In the genomic region with DNA sequence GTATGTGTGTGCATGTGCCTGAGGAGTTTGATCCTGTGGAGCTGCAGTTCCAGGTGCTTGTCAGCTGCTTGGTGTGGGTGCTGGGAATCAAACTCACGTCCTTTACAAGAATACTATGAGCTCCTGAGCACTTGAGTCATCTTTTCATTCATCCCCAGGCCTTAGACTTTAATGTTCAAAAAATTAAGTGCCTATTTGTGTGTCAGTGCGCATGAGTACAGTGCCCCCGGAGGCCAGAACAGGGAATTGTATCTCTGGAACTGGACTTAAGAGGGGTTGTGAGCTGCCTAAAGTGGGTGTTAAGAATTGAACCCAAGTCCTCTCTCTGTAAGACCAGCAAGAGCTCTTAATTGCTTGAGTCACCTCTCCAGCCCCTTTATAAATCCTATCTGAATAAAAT, we compare ENCODE assay signal across 11 mouse cellular contexts. TPM values are rescaled to one million over a fixed set of nuclear protein-coding genes. Genes with fewer than 3 reads are reported as not detected.
DNase-seq lines count a peak whose midpoint lies in the region; ATAC-seq and TF ChIP-seq lines count a peak whose summit lies in the region.
"Had no signal": no experiment of that assay in that cellular context is flagged by ENCODE, and none has a peak within 500 bp of the region (broad histone marks: within the 10 kb centered on the region; RNA-seq: fewer than 3 reads in every experiment).

No protein-coding gene starts in this region.

- no peak for TF ChIP-seq EP300 in lung, postnatal 0 days (IDR thresholded peaks at IDR 0.05)

- peak; percentile 33; the same call in 1 of the 2 replicates for TF ChIP-seq CTCF in lung, adult 2 months (IDR thresholded peaks at IDR 0.05; ENCODE audit: insufficient read depth, low read length)
- peak; percentile 66 for TF ChIP-seq CTCF in lung, postnatal 0 days (IDR thresholded peaks at IDR 0.05)

- no peaks in the 10 kb centered on the region for H3K27me3 ChIP-seq in lung, postnatal 0 days (replicated peaks; ENCODE audit: insufficient read depth, low read length)
- H3K27me3 ChIP-seq: liver, embryonic 13.5 days had no signal

- TF ChIP-seq POLR2A in lung, adult 2 months (IDR thresholded peaks at IDR 0.05; ENCODE audit: borderline replicate concordance, extremely low read depth, low read depth, low read length): no peak

- 71% methylated on average over 3 of the region's 3 CpGs for WGBS in lung, adult 2 months
- 62% methylated on average over 3 of the region's 3 CpGs for WGBS in lung, postnatal 0 days

- intact Hi-C loops in left cerebral cortex, postnatal 25 days (cut with DNase I): no loop called here

- H3K36me3 ChIP-seq in lung, postnatal 0 days (ENCODE audit: insufficient read depth, low read length): peaks cover 4% of the 10 kb centered on the region; the same call in 1 of the 2 replicates
- H3K36me3 ChIP-seq: liver, embryonic 13.5 days had no signal

- peak; percentile 25 for DNase-seq in adrenal gland, postnatal 10 days
- no peak for DNase-seq in adrenal gland, postnatal 4 days (ENCODE audit: low spot score in 2 of 2)
- DNase-seq in lung, adult 2 months: peak; percentile 14
- no peak for DNase-seq in lung, postnatal 25 days (ENCODE audit: low spot score)
- DNase-seq in lung, postnatal 0 days (ENCODE audit: low spot score): peak; percentile 33
- DNase-seq in left cerebral cortex, postnatal 25 days (ENCODE audit: low spot score in 2 of 2): no peak
- DNase-seq: liver, embryonic 13.5 days had no signal

- no peak overlapping the region for H3K4me2 ChIP-seq in lung, postnatal 0 days (replicated peaks; ENCODE audit: low read depth, low read length)
- H3K4me2 ChIP-seq: liver, embryonic 13.5 days had no signal

- no peak overlapping the region for H3K27ac ChIP-seq in lung, postnatal 0 days (ENCODE audit: low read length)
- H3K27ac ChIP-seq: liver, embryonic 13.5 days had no signal

- no peaks in the 10 kb centered on the region for H3K4me1 ChIP-seq in lung, adult 2 months (ENCODE audit: control insufficient read depth, insufficient read depth, low read length)
- H3K4me1 ChIP-seq in lung, postnatal 0 days (ENCODE audit: insufficient read depth, low read depth, low read length): no peaks in the 10 kb centered on the region
- H3K4me1 ChIP-seq: liver, embryonic 13.5 days had no signal

- H3K9me3 ChIP-seq in lung, postnatal 0 days (ENCODE audit: low read length): no peaks in the 10 kb centered on the region
- H3K9me3 ChIP-seq: liver, embryonic 13.5 days had no signal

- H3K9ac ChIP-seq in lung, postnatal 0 days (replicated peaks; ENCODE audit: low read depth): no peak overlapping the region
- H3K9ac ChIP-seq: liver, embryonic 13.5 days had no signal

- no peak overlapping the region for H3K4me3 ChIP-seq in lung, adult 2 months (replicated peaks; ENCODE audit: extremely low read depth, low read depth, low read length)
- no peak overlapping the region for H3K4me3 ChIP-seq in lung, postnatal 0 days (ENCODE audit: low read depth, low read length)
- H3K4me3 ChIP-seq: erythroblast, embryonic 14.5 days; liver, embryonic 13.5 days had no signal

- ATAC-seq in common myeloid progenitor, adult 5-6 weeks (replicated peaks; ENCODE audit: low read depth, poor library complexity, severe bottlenecking): peak; percentile 94
- ATAC-seq in lung, postnatal 0 days: no peak
- ATAC-seq in erythroblast, adult 5-6 weeks (replicated peaks; ENCODE audit: low FRiP score, poor library complexity, severe bottlenecking): no peak

RNA-seq across cellular contexts. Expression of a gene that starts 9.6 kb away (rescaled TPM):
- 10 to 100 TPM; 10.2 to 13.5 TPM for total RNA-seq in adrenal gland, postnatal 10 days (2021)
- total RNA-seq in adrenal gland, postnatal 4 days (2021): 10 to 100 TPM; 14.3 to 15.1 TPM
- polyA plus RNA-seq in lung, adult 2 months (2012; rRNA removed): 2.5 and 3.4 TPM in 2 replicates
- 5.6 and 8.5 TPM in 2 replicates for total RNA-seq in common myeloid progenitor, adult 5-6 weeks (2017)
- 6.4 and 6.6 TPM in 2 replicates for polyA plus RNA-seq in lung, postnatal 0 days (2015; fragmentation: Nextera tagmentation; extraction: Ambion mirVana)
- total RNA-seq in erythroblast, adult 5-6 weeks (2015; ENCODE audit: low replicate concordance): 2.3 TPM in 1 of 2 replicates, not detected in the other
- total RNA-seq in erythroblast, adult 5-6 weeks (2017; ENCODE audit: low replicate concordance): 0.98 and 2.5 TPM in 2 replicates
- total RNA-seq in left cerebral cortex, postnatal 25 days (2021): 10 to 100 TPM; 11.8 to 12.5 TPM
- polyA plus RNA-seq: erythroblast, embryonic 14.5 days had no signal

RNA-seq across cellular contexts. Expression of a gene that starts 20.4 kb away (rescaled TPM):
- under 1 TPM; 0.36 to 0.39 TPM for total RNA-seq in adrenal gland, postnatal 10 days (2021)
- total RNA-seq in adrenal gland, postnatal 4 days (2021): 1 to 10 TPM in 1 of 2 experiments, under 1 TPM in 1; 0.87 to 4.9 TPM
- polyA plus RNA-seq in lung, adult 2 months (2012; rRNA removed): 0.83 and 1.2 TPM in 2 replicates
- not detected in 2 replicates for total RNA-seq in common myeloid progenitor, adult 5-6 weeks (2017)
- 1.00 and 1.5 TPM in 2 replicates for polyA plus RNA-seq in lung, postnatal 0 days (2015; fragmentation: Nextera tagmentation; extraction: Ambion mirVana)
- total RNA-seq in erythroblast, adult 5-6 weeks (2015; ENCODE audit: low replicate concordance): not detected in 2 replicates
- not detected in 2 replicates for total RNA-seq in erythroblast, adult 5-6 weeks (2017; ENCODE audit: low replicate concordance)
- 1 to 10 TPM; 7.1 to 7.9 TPM for total RNA-seq in left cerebral cortex, postnatal 25 days (2021)
- polyA plus RNA-seq: C2C12; erythroblast, embryonic 14.5 days had no signal

RNA-seq across cellular contexts. Expression of a gene that starts 44.9 kb away (rescaled TPM):
- 10 to 100 TPM; 23.7 to 26.5 TPM for total RNA-seq in adrenal gland, postnatal 10 days (2021)
- 10 to 100 TPM; 26.4 to 28.3 TPM for total RNA-seq in adrenal gland, postnatal 4 days (2021)
- 13.8 and 14.0 TPM in 2 replicates for polyA plus RNA-seq in lung, adult 2 months (2012; rRNA removed)
- 18.5 and 19.1 TPM in 2 replicates for total RNA-seq in common myeloid progenitor, adult 5-6 weeks (2017)
- polyA plus RNA-seq in lung, postnatal 0 days (2015; fragmentation: Nextera tagmentation; extraction: Ambion mirVana): 16.2 and 16.5 TPM in 2 replicates
- 5.4 TPM in 2 replicates for total RNA-seq in erythroblast, adult 5-6 weeks (2015; ENCODE audit: low replicate concordance)
- total RNA-seq in erythroblast, adult 5-6 weeks (2017; ENCODE audit: low replicate concordance): 6.7 and 7.2 TPM in 2 replicates
- total RNA-seq in left cerebral cortex, postnatal 25 days (2021): 10 to 100 TPM; 28.1 to 31.8 TPM

RNA-seq across cellular contexts. Expression of a gene that starts 56.3 kb away (rescaled TPM):
- total RNA-seq in adrenal gland, postnatal 10 days (2021): 10 to 100 TPM; 28.8 to 37.7 TPM
- total RNA-seq in adrenal gland, postnatal 4 days (2021): 10 to 100 TPM; 34.3 to 35.1 TPM
- 1.9 and 2.9 TPM in 2 replicates for polyA plus RNA-seq in lung, adult 2 months (2012; rRNA removed)
- 52.2 and 54.9 TPM in 2 replicates for total RNA-seq in common myeloid progenitor, adult 5-6 weeks (2017)
- polyA plus RNA-seq in lung, postnatal 0 days (2015; fragmentation: Nextera tagmentation; extraction: Ambion mirVana): 14.1 and 14.2 TPM in 2 replicates
- total RNA-seq in erythroblast, adult 5-6 weeks (2015; ENCODE audit: low replicate concordance): 10.0 and 10.4 TPM in 2 replicates
- 9.3 and 9.6 TPM in 2 replicates for total RNA-seq in erythroblast, adult 5-6 weeks (2017; ENCODE audit: low replicate concordance)
- 10 to 100 TPM; 44.1 to 44.9 TPM for total RNA-seq in left cerebral cortex, postnatal 25 days (2021)

Comparison
In these comparisons a context has a peak if more than half of its experiments do, and no peak if none do; other contexts are left out.
1. DNase-seq: peak in adrenal gland, postnatal 10 days (single experiment), lung, adult 2 months (single experiment) and lung, postnatal 0 days (single experiment); none in adrenal gland, postnatal 4 days (0 of 2), lung, postnatal 25 days (single experiment) and left cerebral cortex, postnatal 25 days (0 of 2).